Mouse (Mus musculus) heart, embryonic 16.5 days (tissue): ENCODE measurements around the gene Lrp3. TPM values are rescaled to one million over a fixed set of nuclear protein-coding genes. Genes with fewer than 3 reads are reported as not detected.

Experiments
- ATAC-seq: fragments of 200-750 bp; cut with Nextera tagmentation; replicated peaks from 2 replicates; pipeline ENCODE4 v1.8.0; 2017; ENCODE audit warnings: moderate number of reproducible peaks; ENCODE audit not compliant: insufficient read depth, low FRiP score; ENCODE audit errors: extremely low read depth
- H3K27ac ChIP-seq: fragments of 300-500 bp; sonication (generic); 2 replicates; pipeline ENCODE4 v1.5.1; 2014; ENCODE audit warnings: mild to moderate bottlenecking, low read length, control low read depth, moderate library complexity
- H3K27me3 ChIP-seq: fragments of 300-500 bp; sonication (generic); 2 replicates; pipeline ENCODE4 v1.6.1; 2014; ENCODE audit warnings: low read length, mixed read lengths; ENCODE audit not compliant: control insufficient read depth, insufficient read depth
- H3K36me3 ChIP-seq: fragments of 300-500 bp; sonication (generic); 2 replicates; pipeline ENCODE4 v1.6.1; 2014; ENCODE audit not compliant: control insufficient read depth, insufficient read depth
- H3K4me1 ChIP-seq: fragments of 300-500 bp; sonication (generic); 2 replicates; pipeline ENCODE4 v1.6.1; 2014; ENCODE audit warnings: low read length, mixed read lengths; ENCODE audit not compliant: control insufficient read depth, insufficient read depth
- H3K4me2 ChIP-seq: fragments of 300-500 bp; sonication (generic); 2 replicates; pipeline ENCODE4 v1.6.1; 2014; ENCODE audit warnings: low read depth, mild to moderate bottlenecking, control low read depth, low read length
- H3K4me3 ChIP-seq: fragments of 300-500 bp; sonication (generic); 2 replicates; pipeline ENCODE4 v1.5.1; 2014; ENCODE audit warnings: mild to moderate bottlenecking, control low read depth, low read length
- H3K9ac ChIP-seq: fragments of 300-500 bp; sonication (generic); 2 replicates; pipeline ENCODE4 v1.6.1; 2014; ENCODE audit warnings: low read length, control low read depth
- H3K9me3 ChIP-seq: fragments of 300-500 bp; sonication (generic); replicated peaks from 2 replicates; pipeline ENCODE4 v1.6.1; 2016; ENCODE audit warnings: low read length; ENCODE audit not compliant: control insufficient read depth
- WGBS: fragments of 180-500 bp; shearing (Covaris S2); extraction: QIAGEN DNeasy Blood & Tissue Kit; methylation state at CpG from one replicate; pipeline ENCODE4 v1.1.7; 2014; 5-methylcytosine and 5-hydroxymethylcytosine counted together
- polyA plus RNA-seq: library from polyadenylated mRNA; unstranded; fragments of >200 nt; fragmentation: Nextera tagmentation; extraction: Ambion mirVana; gene quantifications from 2 replicates; pipeline ENCODE4 v1.2.1, GENCODE M21; 2015

The Lrp3 gene
- polyA plus RNA-seq, 1 experiment from 2014 or later: 2.0 TPM

DNA sequence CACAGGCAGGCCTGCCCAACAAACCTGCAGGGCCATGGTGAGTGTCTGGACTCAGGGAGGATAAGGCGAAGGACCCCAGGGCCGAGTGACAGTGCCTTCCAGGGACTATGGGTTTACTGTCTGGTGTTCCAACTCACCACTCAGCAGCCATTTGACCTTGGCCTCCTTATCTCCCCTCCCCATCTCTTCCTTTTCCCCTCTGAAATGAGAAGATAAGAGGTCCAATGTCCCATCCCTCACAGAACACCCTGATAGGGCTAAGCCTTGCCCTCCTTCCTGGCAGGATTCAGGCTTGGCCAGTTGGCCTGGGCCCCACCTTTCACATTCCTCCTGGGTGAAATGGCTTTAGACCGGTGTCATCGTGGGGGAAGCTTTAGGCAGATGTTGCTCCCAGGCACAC, 39.8 kb downstream of the Lrp3 start:
- Histone ChIP-seq H3K4me2 (no peak overlapping the region), H3K27ac (no peak overlapping the region), H3K9me3 (0 out of 2 replicates have a peak, but pooled peaks cover 3% of the 10 kb centered on the region), H3K36me3 (no peaks in the 10 kb centered on the region), H3K4me1 (no peaks in the 10 kb centered on the region), H3K27me3 (peaks cover 18% of the 10 kb centered on the region), H3K9ac (no peak overlapping the region), H3K4me3 (no peak overlapping the region)
- no peak for ATAC-seq
- WGBS: 79% methylated on average over 4 of the region's 4 CpGs

DNA sequence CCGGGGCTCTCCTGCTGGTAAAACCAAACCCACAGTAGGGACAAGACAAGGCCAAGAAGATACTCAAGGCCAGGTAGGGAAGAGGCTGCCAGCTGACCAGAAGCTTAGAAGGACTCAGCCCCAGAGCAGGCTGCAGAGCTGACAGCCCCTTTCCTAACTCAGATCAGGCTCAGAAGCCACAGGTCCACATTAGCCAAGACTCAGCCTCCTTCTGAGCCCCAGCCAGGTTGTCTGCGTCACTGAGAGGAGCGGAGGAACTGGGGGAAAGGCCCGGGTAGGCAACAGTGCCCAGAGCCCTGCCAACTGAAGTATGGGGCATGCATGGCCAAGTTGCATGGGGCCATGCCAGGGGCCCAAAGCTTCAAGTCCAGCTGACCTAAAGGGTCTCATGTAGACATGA, 42.8 kb downstream of the Lrp3 start:
- WGBS: 69% methylated on average over 4 of the region's 4 CpGs
- Histone ChIP-seq H3K4me3 (no peak overlapping the region), H3K9me3 (no peaks in the 10 kb centered on the region), H3K9ac (no peak overlapping the region), H3K4me2 (no peak overlapping the region), H3K27me3 (peaks cover 25% of the 10 kb centered on the region), H3K4me1 (no peaks in the 10 kb centered on the region), H3K36me3 (no peaks in the 10 kb centered on the region), H3K27ac (no peak overlapping the region)
- ATAC-seq: no peak

DNA sequence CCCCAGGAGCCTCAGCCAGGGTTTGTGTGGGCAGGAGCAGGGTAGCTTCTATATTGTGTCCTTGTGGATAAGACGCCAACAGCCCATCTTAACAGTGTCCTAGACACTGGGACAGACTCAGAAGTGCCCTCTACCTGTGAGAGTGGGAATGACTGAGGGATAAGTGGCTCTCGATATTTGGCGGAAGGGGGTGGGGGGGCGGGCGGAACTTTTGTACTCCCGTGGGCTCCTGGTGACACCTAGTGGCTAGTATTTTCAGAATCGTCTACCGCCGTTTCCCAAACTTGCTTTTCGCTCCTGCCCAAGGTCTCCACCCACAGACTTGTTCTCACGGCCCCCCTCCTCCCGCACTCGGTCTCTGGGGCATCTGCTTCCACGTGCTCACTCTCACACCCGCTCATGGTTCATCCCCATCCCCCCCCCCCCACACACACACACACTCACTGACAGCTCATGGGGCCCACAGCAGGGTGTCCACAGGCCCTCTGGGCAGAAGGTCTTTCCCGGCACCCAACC, 43.4 kb downstream of the Lrp3 start:
- Histone ChIP-seq H3K4me1 (no peaks in the 10 kb centered on the region), H3K4me2 (peak overlapping the region; percentile 49), H3K4me3 (no peak overlapping the region; the same call in 1 of the 2 replicates), H3K9me3 (no peaks in the 10 kb centered on the region), H3K36me3 (no peaks in the 10 kb centered on the region), H3K9ac (0 out of 2 replicates have a peak overlapping the region, but pooled peaks have one; percentile 31), H3K27me3 (peaks cover 25% of the 10 kb centered on the region), H3K27ac (no peak overlapping the region)
- WGBS: 2% methylated on average over 16 of the region's 16 CpGs
- peak; percentile 56; the same call in 1 of the 2 replicates for ATAC-seq

DNA sequence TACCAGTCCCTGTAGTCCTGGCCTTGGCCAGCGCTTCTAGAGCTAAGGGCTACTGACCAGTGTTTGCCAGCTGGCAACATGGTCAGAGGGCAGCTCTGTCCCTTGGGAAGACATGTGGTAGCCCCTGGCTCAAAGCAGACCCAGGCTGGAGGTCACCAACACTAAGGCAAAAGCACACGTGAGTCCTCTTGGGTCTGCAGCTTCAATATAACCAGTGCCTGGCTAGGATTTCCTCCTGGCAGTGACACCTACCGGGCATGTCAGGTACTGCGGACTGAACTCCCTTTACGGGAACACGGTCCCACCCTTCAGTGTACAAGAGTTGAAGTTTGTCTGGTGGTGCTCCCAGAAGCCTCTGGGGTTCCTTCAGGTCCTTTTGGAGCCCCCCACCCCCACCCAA, 46.0 kb downstream of the Lrp3 start:
- ATAC-seq: no peak
- Histone ChIP-seq H3K4me2 (no peak overlapping the region), H3K9me3 (no peaks in the 10 kb centered on the region), H3K9ac (no peak overlapping the region), H3K27me3 (peaks cover 25% of the 10 kb centered on the region), H3K4me3 (no peak overlapping the region), H3K27ac (no peak overlapping the region), H3K36me3 (no peaks in the 10 kb centered on the region), H3K4me1 (no peaks in the 10 kb centered on the region)
- 16% methylated on average over 6 of the region's 6 CpGs for WGBS

DNA sequence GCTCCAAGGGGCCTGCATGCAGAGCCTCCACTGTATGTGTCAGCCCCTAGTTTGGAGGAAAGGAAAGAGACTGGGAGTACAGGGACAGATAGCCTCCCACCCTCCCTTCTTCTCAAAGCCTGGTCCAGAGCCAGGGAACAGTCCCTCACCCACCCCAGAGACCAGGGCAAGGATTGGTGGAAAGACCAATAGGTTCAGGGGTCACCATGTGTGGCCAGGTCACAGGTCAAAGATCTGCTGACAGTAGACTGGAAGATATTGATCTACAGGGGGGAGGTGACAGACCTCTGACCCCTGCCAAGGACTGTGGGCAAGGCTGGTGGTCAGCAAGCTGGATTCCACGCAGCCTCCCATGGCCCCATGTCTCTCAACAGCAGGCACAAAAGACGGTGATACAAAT, 47.4 kb downstream of the Lrp3 start:
- Histone ChIP-seq H3K9ac (no peak overlapping the region), H3K4me2 (no peak overlapping the region), H3K4me3 (no peak overlapping the region), H3K27ac (no peak overlapping the region), H3K27me3 (peaks cover 15% of the 10 kb centered on the region; the same call in 1 of the 2 replicates), H3K9me3 (no peaks in the 10 kb centered on the region), H3K36me3 (no peaks in the 10 kb centered on the region), H3K4me1 (no peaks in the 10 kb centered on the region)
- ATAC-seq: no peak
- 70% methylated on average over 2 of the region's 2 CpGs for WGBS

DNA sequence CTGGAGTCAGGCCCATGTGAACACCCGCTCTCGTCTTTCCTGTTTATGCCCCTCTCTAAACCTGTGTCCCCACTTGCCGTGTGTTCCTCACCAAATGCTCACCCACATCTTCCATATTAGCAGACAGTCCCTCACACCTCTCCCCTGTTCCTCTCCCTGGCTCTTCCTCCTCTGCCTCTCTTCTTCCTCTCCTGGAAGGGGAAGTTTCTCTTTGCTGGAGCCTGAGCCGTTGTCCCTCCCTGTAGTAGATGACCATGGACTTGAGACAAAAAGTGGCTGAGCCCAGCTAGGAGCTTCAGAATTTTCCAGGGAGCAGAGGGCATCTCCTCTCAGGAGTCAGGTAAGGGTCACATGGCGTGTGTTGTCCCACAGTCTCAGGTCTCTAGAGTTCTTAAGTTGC, 48.3 kb downstream of the Lrp3 start:
- no peak for ATAC-seq
- no peak overlapping the region for H3K4me3 ChIP-seq
- no peaks in the 10 kb centered on the region for H3K4me1 ChIP-seq
- no peak overlapping the region for H3K4me2 ChIP-seq
- H3K9ac ChIP-seq: no peak overlapping the region
- 79% methylated on average over 5 of the region's 5 CpGs for WGBS
- no peak overlapping the region for H3K27ac ChIP-seq
- no peaks in the 10 kb centered on the region for H3K9me3 ChIP-seq
- H3K36me3 ChIP-seq: no peaks in the 10 kb centered on the region
- H3K27me3 ChIP-seq: peaks cover 11% of the 10 kb centered on the region; the same call in 1 of the 2 replicates

DNA sequence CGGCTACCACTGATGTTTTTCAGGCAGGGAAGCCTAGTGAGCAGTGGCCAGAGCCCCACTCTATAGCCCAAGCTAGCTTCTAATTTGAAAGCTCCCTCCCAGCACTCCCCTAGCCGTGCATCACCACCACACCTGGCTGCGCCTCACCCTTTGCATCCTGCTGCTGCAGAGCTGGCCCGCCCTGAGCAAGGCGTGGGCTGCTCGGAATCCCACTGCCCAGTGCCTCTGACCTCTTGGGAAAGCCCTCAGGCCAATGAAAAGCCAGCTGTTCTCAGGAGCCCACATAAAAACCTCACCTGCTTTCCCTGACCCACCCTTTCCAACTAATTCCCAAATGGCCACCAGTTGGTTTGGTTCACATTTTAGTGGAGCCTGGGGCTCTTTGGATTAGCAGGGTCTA, 51.2 kb downstream of the Lrp3 start:
- Histone ChIP-seq H3K27ac (no peak overlapping the region), H3K9me3 (no peaks in the 10 kb centered on the region), H3K36me3 (no peaks in the 10 kb centered on the region), H3K4me3 (no peak overlapping the region), H3K4me2 (no peak overlapping the region), H3K4me1 (no peaks in the 10 kb centered on the region), H3K27me3 (0 out of 2 replicates have a peak, but pooled peaks cover 2% of the 10 kb centered on the region), H3K9ac (no peak overlapping the region)
- 67% methylated on average over 6 of the region's 6 CpGs for WGBS
- ATAC-seq: no peak

DNA sequence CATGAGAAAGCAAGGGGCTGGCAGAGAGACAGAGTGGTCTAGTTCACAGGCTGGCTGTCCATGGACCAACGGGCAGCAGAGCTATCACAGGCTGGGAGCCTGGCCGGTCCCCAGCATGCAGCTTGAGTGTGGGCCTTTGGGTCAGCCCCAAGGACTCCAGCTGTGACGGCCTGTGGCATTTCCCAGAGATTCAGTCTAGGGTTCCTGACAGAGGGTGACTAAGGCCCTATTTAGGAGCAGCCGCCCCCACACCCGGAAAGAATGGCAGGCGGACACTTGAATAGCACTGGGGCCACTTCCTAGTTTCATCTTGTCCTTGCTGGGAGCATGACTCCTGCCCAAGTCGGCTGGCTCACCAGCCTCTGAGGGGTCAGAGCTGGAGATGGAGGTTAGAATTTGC, 51.7 kb downstream of the Lrp3 start:
- Histone ChIP-seq H3K27ac (no peak overlapping the region), H3K4me3 (no peak overlapping the region), H3K4me2 (no peak overlapping the region), H3K27me3 (no peaks in the 10 kb centered on the region), H3K36me3 (no peaks in the 10 kb centered on the region), H3K4me1 (no peaks in the 10 kb centered on the region), H3K9ac (no peak overlapping the region), H3K9me3 (no peaks in the 10 kb centered on the region; the same call in 1 of the 2 replicates)
- WGBS: 53% methylated on average over 7 of the region's 7 CpGs
- ATAC-seq: no peak

DNA sequence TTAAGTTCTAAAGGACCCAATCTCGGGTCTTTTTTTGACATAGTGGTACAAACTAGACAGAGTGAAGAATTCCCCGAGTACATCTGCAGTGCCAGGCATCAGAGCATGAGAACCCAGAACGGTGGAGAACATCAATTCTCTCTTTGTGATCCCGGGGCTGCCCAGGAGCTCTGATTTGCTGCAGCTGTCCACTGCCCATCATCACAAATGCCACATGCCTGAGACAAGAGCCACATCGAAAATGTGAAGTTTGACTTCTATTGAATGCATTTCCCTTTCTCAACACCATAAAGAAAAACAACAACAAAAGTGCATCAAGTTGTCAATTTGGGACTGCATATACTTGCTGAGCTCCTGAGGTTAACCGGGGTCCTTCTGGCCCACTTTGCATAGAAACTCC, 52.9 kb downstream of the Lrp3 start:
- ATAC-seq: no peak

More for the DNA sequence above, 52.9 kb downstream of the Lrp3 start:
- H3K9me3 ChIP-seq: no peaks in the 10 kb centered on the region; the same call in 1 of the 2 replicates
- no peak overlapping the region for H3K9ac ChIP-seq
- WGBS: 73% methylated on average over 6 of the region's 6 CpGs
- no peaks in the 10 kb centered on the region for H3K27me3 ChIP-seq
- no peak overlapping the region for H3K27ac ChIP-seq
- H3K4me3 ChIP-seq: no peak overlapping the region
- no peak overlapping the region for H3K4me2 ChIP-seq
- no peaks in the 10 kb centered on the region for H3K4me1 ChIP-seq
- no peaks in the 10 kb centered on the region for H3K36me3 ChIP-seq
